Mouse (Mus musculus): ENCODE data around the gene Mtnr1b. TPM values are rescaled to one million over a fixed set of nuclear protein-coding genes. Genes with fewer than 3 reads are reported as not detected.

The Mtnr1b gene
- total RNA-seq (2018; cell fraction: chromatin; rRNA removed), result not detected
- not detected for total RNA-seq (2018; cell fraction: cytosol; rRNA removed)
- total RNA-seq (2018; cell fraction: nucleus; rRNA removed), result not detected
- not detected in 3 replicates for polyA plus RNA-seq (2018)

DNA sequence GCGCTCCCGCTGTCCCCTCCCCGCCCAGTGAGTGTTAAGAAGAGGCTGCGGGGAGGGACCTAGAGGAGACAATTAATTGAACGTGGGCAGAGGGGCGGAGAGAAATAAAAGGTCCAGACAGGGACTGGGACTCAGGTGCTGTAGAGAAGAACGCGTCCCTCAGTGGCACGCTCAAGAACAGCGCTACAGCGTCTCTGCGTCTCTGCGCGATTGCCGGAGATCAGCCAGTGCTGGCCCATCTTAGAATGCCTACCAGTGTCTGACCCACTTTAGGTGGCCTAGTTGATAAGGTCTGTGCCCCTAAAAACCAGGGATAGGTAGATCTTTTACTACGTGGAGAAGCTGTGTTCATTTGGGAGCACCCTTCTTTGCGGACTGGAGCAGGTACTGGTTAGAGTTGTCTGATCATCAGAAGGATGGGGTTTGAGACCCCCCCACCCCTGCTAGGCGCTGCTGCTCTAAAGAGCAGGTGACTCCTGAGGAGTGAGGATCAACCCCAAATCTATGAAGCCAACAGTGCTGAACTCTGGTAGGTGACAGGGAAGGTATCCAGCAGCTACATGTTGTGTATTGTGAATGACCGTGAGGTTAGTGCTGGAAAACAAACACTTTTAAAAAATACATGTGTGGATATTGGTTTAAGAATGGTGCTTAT is at the start of gene Mtnr1b:
Gene Mtnr1b (minus strand): TSS at position 51 of the 655 bp plus-strand sequence.
- 58% methylated on average over 19 of the region's 19 CpGs for WGBS (ENCODE audit: missing documents)
- Histone ChIP-seq H3K27ac (no peak within 1 kb of the TSS), H3K79me2 (ENCODE audit: inconsistent target) (no peaks in the 10 kb centered on the region), H3K4me3 (ENCODE audit: inconsistent target) (no peak within 1 kb of the TSS), H3K36me3 (ENCODE audit: inconsistent target) (no peaks in the 10 kb centered on the region)

DNA sequence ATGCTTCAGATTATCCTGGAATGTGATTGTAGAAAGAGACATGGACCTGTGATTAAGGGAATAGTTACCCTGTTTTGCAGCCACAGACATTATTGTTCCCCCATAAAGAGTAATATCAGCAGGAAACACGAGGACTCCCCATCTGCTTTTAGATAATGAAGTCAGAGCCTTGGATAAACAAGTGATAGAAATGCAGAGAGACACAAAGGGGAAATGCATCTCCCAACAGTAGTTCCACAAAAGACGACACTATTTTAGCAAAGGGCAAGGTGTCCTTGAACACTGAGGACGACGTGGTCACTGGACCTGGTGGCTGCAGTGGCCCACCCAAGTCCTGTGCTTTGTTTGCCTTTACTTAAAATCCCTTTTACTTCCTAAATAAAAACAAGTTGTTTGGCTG is 45.9 kb upstream of the Mtnr1b start:
- WGBS (ENCODE audit: missing documents), result 78% methylated on average over 4 of the region's 4 CpGs
- Histone ChIP-seq H3K79me2 (ENCODE audit: inconsistent target) (no peaks in the 10 kb centered on the region), H3K27ac (no peak overlapping the region)

DNA sequence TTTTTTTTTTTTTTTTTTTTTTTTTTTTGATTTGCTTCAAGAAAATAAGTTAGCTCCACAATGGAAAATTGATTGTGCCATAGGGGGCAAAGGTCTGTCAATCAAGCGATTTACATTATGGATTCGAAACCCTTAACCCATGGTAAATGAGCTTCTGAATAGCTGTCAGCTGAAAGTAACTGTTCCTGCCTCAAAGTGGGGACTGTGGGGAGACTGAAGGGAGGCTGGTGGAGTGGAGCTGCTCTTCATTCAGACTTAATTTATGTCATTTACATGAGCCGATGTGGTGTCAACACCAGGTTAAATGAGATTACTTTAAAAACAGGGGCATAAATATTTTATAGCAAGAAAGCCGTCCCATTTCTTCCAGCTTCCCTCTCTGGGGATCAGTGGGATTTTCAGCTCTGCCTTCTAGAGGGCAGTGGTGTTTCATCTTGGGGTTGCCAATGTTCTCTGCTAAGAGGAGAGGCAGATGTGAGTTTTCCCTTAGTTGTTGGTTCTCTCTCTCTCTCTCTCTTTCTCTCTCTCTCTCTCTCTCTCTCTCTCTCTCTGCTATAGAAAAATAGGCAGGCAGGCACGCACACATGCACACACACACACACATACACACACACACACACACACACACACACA is 45.1 kb upstream of the Mtnr1b start:
- Histone ChIP-seq H3K4me3 (ENCODE audit: inconsistent target) (no peak overlapping the region), H3K27ac (no peak overlapping the region), H3K79me2 (ENCODE audit: inconsistent target) (no peaks in the 10 kb centered on the region), H3K36me3 (ENCODE audit: inconsistent target) (no peaks in the 10 kb centered on the region)
- WGBS (ENCODE audit: missing documents), result 82% methylated on average over 4 of the region's 5 CpGs

More for the DNA sequence above, 45.9 kb upstream of the Mtnr1b start:
- Histone ChIP-seq H3K4me3 (ENCODE audit: inconsistent target) (no peak overlapping the region), H3K36me3 (ENCODE audit: inconsistent target) (no peaks in the 10 kb centered on the region)

DNA sequence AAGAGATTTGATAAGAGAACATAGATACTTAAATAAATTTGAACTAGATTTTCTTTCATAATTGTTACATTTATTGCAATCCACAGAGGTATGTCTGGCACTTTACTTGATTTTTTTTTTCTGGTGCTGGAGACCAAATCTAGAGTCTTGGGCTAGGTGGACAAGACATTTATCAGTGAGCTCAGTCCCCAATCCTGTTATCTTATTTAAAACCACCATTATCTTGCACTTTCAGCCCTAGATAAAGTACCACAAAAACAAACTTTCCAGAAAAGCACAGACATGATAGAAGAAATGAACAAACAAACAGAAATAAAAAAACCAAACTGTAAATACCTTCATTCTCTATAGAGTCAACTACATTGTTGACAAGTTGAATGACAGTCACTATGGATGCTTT is 42.2 kb upstream of the Mtnr1b start:
- Histone ChIP-seq H3K79me2 (ENCODE audit: inconsistent target) (no peaks in the 10 kb centered on the region), H3K36me3 (ENCODE audit: inconsistent target) (no peaks in the 10 kb centered on the region), H3K27ac (no peak overlapping the region), H3K4me3 (ENCODE audit: inconsistent target) (no peak overlapping the region)

DNA sequence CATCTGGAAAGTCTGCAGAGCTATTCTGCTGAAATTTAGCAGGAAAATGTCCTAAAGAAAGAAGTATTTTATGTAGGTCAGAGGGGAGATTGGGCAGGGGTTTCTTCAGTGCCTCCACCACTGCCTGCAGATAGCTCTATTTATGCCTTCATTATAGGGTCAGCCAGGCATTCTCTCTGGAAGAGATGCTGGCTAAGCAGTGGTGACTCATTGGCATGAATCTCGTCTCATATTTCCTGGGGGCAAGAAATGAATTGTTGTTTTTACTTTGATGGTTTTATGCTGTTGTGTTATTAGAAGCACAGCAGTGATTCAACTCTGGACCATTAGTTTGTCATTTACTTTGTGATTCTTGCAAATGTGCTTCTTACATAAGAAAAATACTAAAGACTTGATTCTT is 38.4 kb upstream of the Mtnr1b start:
- WGBS (ENCODE audit: missing documents), result 100% methylated on average over 1 of the region's 1 CpGs
- Histone ChIP-seq H3K36me3 (ENCODE audit: inconsistent target) (no peaks in the 10 kb centered on the region), H3K4me3 (ENCODE audit: inconsistent target) (no peak overlapping the region), H3K27ac (no peak overlapping the region), H3K79me2 (ENCODE audit: inconsistent target) (no peaks in the 10 kb centered on the region)

DNA sequence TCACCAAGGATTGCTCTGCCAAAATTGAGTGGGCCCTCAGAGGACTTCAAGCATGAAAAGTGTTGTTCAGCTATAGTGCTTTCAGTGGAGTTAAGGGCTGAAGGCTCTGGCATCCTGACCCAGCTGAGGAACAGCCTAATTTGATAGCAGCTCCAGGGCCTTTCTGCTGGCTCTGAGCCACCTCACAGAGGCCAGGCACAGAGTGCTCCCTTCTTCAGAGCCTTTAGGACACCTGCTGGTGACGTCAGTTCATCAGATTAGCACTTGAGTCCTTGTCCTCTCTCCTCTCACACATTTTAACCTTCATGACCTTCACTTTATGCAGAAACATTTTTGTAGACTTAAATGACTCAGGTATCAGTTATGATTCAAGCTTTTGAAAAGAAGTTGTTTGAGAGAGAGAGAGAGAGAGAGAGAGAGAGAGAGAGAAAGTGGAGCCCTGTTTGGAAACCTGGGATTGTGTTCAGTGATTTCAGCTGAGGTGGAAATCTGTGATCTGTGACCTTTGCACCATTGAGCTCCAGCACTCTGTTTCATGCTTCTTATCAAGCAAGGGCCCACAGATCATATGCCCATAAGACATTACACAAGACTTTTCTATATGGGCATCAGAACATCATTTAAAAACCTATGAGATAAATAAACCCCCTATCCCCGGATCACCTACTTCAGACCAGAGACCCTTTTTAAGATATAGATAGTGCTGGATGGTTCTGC is 35.2 kb upstream of the Mtnr1b start:
- no peaks in the 10 kb centered on the region for H3K36me3 ChIP-seq (ENCODE audit: inconsistent target)
- H3K79me2 ChIP-seq (ENCODE audit: inconsistent target), result no peaks in the 10 kb centered on the region
- H3K4me3 ChIP-seq (ENCODE audit: inconsistent target), result no peak overlapping the region
- WGBS (ENCODE audit: missing documents), result 72% methylated on average over 2 of the region's 2 CpGs
- H3K27ac ChIP-seq, result no peak overlapping the region

DNA sequence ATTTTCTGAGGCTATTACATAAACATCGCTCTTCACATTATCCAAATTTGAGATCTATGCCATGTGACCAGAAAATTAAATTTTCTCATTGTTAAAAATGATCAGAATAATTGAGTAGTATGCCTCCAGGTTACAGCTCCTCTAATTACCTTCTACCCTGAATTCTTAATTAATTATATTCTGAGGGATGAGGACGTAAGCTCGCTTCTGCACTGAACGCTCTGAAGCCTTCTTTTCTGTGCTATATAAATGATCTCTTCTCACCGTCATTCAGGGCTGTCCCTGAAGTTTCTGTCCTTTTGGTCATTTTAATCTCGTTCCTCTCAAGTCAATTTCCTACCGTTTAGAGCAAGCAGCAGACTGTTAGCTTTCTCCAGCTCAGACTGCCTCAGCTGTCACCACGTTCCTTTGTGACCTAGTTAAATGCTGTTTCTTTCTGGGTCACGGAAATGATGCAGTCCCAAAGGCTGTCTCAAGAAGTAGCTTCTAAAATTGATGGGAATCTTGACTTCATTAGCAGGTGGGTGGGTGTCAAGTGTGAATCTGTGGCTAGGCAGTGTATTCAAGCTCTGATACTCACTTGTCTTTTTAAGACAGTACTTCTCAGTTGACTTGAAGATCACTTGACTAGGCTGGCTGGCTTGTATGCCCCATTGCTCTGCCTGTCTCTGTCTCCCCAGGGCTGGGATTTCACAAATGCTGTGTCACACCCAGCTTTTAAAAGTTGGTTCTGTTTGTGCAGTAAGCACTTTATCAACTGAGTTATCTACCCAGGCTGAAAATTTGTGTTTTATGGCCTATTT is 29.8 kb upstream of the Mtnr1b start:
- Histone ChIP-seq H3K79me2 (ENCODE audit: inconsistent target) (no peaks in the 10 kb centered on the region), H3K4me3 (ENCODE audit: inconsistent target) (no peak overlapping the region), H3K36me3 (ENCODE audit: inconsistent target) (no peaks in the 10 kb centered on the region), H3K27ac (no peak overlapping the region)
- WGBS (ENCODE audit: missing documents), result 78% methylated on average over 9 of the region's 9 CpGs

DNA sequence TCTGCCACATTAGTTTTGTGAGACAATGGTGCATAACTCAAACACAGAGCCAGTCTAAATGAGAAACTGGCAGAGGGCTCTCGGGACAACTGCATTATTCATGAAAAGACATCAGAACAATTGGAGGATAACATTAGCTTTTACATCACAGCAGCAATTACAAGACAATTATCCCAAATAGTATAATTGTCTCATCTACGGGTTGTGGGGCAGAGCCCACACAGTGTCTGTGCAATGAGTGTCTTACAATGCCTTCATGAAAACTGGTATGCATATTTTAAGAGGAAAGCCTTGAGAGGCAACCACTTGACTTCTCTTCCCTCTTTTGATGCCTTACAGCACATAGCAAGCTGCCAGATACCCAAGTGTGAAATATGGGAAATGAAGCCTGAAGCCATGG is 23.8 kb upstream of the Mtnr1b start:
- no peak overlapping the region for H3K4me3 ChIP-seq (ENCODE audit: inconsistent target)
- 93% methylated on average over 2 of the region's 2 CpGs for WGBS (ENCODE audit: missing documents)
- no peaks in the 10 kb centered on the region for H3K36me3 ChIP-seq (ENCODE audit: inconsistent target)
- no peak overlapping the region for H3K27ac ChIP-seq
- no peaks in the 10 kb centered on the region for H3K79me2 ChIP-seq (ENCODE audit: inconsistent target)

DNA sequence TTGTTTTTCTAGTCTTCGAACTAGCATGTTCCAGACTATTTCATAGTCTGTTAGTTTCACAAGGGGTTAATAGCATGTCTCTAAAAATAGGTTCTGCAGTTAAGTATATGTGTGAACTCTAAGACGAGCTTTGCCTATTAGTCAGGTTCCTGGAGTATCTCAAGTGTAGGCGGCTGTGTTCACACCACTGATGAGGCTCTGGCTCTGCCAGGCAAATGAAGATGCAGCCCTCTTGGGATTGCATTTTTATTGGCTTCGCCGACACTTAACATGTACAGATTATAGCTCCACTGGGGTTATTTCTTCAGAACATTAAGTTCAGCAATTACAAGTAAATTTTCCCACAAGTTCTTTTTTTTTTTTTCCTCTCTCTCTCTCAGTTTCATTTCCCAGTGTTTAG is 12.4 kb upstream of the Mtnr1b start:
- no peak overlapping the region for H3K4me3 ChIP-seq (ENCODE audit: inconsistent target)
- no peaks in the 10 kb centered on the region for H3K36me3 ChIP-seq (ENCODE audit: inconsistent target)
- 80% methylated on average over 5 of the region's 5 CpGs for WGBS (ENCODE audit: missing documents)
- H3K27ac ChIP-seq, result no peak overlapping the region
- H3K79me2 ChIP-seq (ENCODE audit: inconsistent target), result no peaks in the 10 kb centered on the region

DNA sequence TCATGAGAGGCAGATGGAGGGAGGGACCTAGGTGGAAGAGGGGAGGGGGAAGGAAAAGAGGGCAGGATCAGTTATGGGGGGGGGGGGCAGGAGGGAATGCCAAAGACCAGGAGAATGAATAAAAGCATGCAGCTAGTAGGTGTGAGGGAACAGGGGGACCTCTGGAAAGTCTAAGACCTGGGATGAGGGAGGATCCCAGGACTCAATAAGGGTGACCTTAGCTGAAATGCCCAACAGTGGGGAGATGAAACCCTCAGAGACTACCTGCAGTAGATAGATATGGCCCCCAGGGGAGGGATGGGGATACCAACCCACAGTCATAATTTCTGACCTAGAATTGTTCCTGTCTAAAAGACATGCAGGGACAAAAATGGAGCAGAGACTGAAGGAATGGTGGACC is 6.4 kb upstream of the Mtnr1b start:
- H3K79me2 ChIP-seq (ENCODE audit: inconsistent target), result no peaks in the 10 kb centered on the region
- no peaks in the 10 kb centered on the region for H3K36me3 ChIP-seq (ENCODE audit: inconsistent target)
- H3K27ac ChIP-seq, result no peak overlapping the region
- H3K4me3 ChIP-seq (ENCODE audit: inconsistent target), result no peak overlapping the region

DNA sequence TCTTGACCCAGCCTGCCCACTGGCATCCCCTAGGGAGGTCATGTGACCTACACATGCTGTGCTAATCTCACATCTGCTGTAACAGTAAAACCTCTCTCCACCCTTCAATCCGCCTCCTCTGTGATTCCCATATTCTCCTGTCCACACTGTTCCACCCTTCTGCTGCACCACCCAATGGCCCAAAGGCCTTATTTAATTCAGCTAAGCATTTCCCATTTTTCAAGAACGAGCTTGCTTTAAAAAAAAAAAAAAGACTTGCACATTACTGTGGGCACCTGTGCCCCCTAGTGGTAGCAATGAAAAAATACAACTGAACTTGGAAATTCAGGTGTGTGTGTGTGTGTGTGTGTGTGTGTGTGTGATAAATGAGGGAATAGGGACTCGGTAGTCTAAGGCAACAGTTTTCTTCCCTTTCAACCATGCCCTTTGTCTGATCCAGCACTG is 5.8 kb upstream of the Mtnr1b start:
- no peak overlapping the region for H3K4me3 ChIP-seq (ENCODE audit: inconsistent target)
- H3K36me3 ChIP-seq (ENCODE audit: inconsistent target), result no peaks in the 10 kb centered on the region
- H3K27ac ChIP-seq, result no peak overlapping the region
- no peaks in the 10 kb centered on the region for H3K79me2 ChIP-seq (ENCODE audit: inconsistent target)
- WGBS (ENCODE audit: missing documents), result 23% methylated on average over 3 of the region's 3 CpGs

DNA sequence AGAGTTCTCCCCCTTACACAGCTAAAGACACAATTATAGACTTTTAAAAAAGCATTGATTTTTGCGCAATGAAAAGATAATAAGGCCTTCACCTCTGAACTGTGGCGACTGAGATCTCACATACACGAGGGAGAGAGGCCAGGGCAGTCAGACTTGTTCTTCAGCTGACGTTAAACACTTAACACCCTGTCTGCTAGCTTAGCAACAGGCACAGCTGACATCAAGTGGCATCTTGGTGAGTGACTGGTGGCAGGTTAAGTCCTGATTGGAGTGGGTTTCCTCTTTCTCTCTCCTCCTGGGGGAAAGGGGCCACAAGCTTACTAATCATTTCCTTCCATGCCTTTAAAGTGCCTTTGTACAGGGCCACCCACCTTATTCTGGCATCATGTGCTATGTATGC is 4.3 kb downstream of the Mtnr1b start:
- 77% methylated on average over 4 of the region's 4 CpGs for WGBS (ENCODE audit: missing documents)
- Histone ChIP-seq H3K27ac (no peak overlapping the region), H3K36me3 (ENCODE audit: inconsistent target) (no peaks in the 10 kb centered on the region), H3K4me3 (ENCODE audit: inconsistent target) (no peak overlapping the region), H3K79me2 (ENCODE audit: inconsistent target) (no peaks in the 10 kb centered on the region)

DNA sequence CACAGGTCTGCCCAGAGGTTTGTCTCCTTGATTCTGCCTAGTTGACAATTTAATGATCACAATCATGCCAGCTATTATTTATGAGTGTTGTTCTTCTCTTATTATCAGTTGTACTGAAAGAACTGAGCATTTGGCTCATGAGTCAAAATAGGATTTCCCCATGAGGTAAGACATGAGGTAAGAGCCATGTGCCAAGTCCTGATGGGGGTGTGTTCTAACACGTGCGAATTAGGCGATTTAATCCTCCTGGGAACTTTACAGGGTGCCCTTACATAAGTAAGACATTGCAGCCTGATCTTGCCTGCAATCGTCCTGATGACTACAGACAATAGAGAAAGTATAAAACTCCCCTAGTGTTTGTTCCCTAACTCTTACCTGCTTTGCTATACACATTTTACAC is 4.9 kb downstream of the Mtnr1b start:
- H3K79me2 ChIP-seq (ENCODE audit: inconsistent target), result no peaks in the 10 kb centered on the region
- H3K4me3 ChIP-seq (ENCODE audit: inconsistent target), result no peak overlapping the region
- 77% methylated on average over 4 of the region's 4 CpGs for WGBS (ENCODE audit: missing documents)
- H3K27ac ChIP-seq, result no peak overlapping the region
- H3K36me3 ChIP-seq (ENCODE audit: inconsistent target), result no peaks in the 10 kb centered on the region

DNA sequence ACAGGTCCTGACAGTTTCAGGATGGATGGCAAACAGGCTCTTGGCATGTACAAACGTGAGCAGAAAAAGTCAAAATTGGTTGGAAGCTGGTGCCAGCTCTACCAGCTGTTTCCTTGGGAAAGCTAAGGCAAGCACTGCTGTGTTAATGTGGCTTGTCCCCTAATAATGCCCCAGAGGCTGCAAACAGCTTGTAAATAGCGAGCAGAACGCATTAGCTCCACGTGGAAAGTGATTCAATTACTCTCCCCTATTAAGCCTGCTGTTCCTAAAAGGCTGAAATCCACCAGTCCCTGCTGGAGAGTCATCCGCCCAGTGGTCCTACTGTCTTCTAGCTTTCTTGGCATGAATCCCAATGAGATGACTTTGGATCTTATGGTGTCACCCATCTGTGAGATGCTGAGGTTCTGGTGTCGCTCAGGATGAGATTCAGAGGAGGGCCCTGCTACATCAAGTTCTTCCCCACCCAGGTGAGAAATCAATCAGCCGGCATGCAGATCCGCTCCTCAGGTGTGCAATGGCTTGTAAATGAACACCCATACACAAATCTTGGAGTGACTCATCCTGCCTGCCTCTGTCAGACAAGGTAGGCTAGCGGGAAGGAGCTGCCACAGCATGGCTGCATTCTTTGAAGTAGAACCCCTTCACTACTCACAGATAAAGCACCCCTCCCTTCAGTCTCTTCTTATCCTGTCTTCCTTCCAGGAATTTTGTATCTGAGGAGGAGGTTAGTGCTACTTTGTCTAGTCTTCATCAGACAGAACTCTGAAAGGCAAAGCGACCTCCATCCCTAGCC is 7.9 kb downstream of the Mtnr1b start:
- Histone ChIP-seq H3K27ac (no peak overlapping the region), H3K79me2 (ENCODE audit: inconsistent target) (no peaks in the 10 kb centered on the region), H3K4me3 (ENCODE audit: inconsistent target) (no peak overlapping the region), H3K36me3 (ENCODE audit: inconsistent target) (no peaks in the 10 kb centered on the region)
- WGBS (ENCODE audit: missing documents), result 82% methylated on average over 10 of the region's 10 CpGs

Data from macrophage (primary cell).